Mouse (Mus musculus) bone marrow, adult 2 months (tissue): ENCODE results near the gene Akap2. TPM values are rescaled to one million over a fixed set of nuclear protein-coding genes. Genes with fewer than 3 reads are reported as not detected.

Source experiments
- H3K27ac ChIP-seq: fragments of 200-500 bp; 2 replicates; pipeline ENCODE4 v1.5.1; 2012; ENCODE audit warnings: low read depth, mild to moderate bottlenecking, control low read depth, inconsistent platforms, low read length; ENCODE audit not compliant: control insufficient read depth, poor library complexity, insufficient read depth
- H3K4me1 ChIP-seq: fragments of 200-500 bp; 2 replicates; pipeline ENCODE4 v1.6.1; 2011; ENCODE audit warnings: low read length; ENCODE audit not compliant: control insufficient read depth, insufficient read depth
- H3K4me3 ChIP-seq: fragments of 200-500 bp; replicated peaks from 2 replicates; pipeline ENCODE3; 2011; ENCODE audit warnings: mild to moderate bottlenecking, low read depth, low read length, control low read depth; ENCODE audit not compliant: control insufficient read depth
- CTCF ChIP-seq: fragments of 200-500 bp; IDR thresholded peaks from 2 replicates; pipeline ENCODE4 v1.5.1; 2011; ENCODE audit warnings: low read length, control low read depth; ENCODE audit not compliant: control insufficient read depth, insufficient read depth
- POLR2A ChIP-seq: fragments of 200-500 bp; IDR thresholded peaks from 2 replicates; pipeline ENCODE4 v1.6.1; 2011; ENCODE audit warnings: low read depth, mild to moderate bottlenecking, control low read depth, low read length, borderline replicate concordance; ENCODE audit not compliant: control insufficient read depth
- WGBS: fragments of 180-500 bp; shearing (Covaris S2); methylation state at CpG from one replicate; pipeline ENCODE4 v1.1.7; 2018; 5-methylcytosine and 5-hydroxymethylcytosine counted together
- polyA plus RNA-seq: library from polyadenylated mRNA; stranded (reverse); fragments of >200 nt; gene quantifications from 2 replicates; pipeline ENCODE4 v1.2.4, GENCODE M21; 2011; ENCODE audit warnings: low replicate concordance; ENCODE audit not compliant: missing spikeins, insufficient read depth, insufficient read length

Gene Akap2
- polyA plus RNA-seq, 1 experiment = 4.0 TPM

DNA sequence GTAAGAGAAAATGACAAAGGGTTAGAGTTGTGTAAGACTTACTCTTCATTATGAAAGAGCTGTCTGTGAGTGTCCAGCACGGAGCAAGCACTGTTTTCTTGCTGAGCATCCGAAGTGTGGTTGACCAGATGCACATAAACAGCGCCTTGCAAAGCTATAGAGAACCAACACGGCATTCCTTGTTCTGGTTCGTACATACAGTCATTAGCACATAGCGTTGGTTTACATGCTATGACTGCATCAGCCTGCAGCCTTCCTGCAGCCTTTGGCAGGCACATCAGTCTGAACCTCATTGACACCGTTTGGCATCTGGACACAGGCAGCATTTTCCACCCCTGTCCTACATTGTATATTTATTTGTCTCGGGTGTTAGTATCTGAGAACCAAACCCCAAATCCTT is 98.7 kb downstream of the Akap2 start:
- H3K27ac ChIP-seq = no peak overlapping the region
- TF ChIP-seq POLR2A (no peak), CTCF (no peak)
- no peak overlapping the region for H3K4me3 ChIP-seq
- H3K4me1 ChIP-seq = peaks cover 4% of the 10 kb centered on the region; the same call in 1 of the 2 replicates
- 70% methylated on average over 8 of the region's 8 CpGs for WGBS

DNA sequence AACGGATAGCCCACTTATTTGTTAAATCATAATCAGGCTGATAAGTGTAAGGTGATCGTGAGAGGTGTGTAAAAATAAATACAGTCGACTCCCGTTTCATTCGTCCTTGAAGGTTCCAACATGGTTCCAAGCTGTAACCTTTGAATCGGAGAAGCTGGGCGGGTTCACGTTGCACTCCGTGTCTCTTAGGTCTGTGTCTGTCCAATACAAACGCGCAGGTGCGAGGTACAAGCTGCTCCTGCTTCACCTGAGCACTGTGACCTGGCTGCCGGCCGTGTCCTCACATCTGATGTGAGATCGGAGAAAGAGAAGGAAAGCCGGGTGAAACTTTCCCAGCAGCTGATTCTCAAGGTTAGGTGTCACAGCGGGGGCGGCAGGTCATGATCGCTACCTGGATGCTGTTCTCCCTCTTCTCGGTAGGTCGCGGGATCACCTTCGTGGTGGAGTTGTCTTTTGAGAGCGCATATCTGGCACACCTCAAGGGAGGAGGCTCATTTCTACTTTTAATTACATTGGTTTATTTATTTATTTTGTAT is 103.5 kb downstream of the Akap2 start:
- TF ChIP-seq CTCF = no peak
- no peak for TF ChIP-seq POLR2A
- Histone ChIP-seq H3K4me3 (no peak overlapping the region), H3K27ac (no peak overlapping the region), H3K4me1 (no peaks in the 10 kb centered on the region; the same call in 1 of the 2 replicates)
- WGBS = 91% methylated on average over 24 of the region's 24 CpGs

DNA sequence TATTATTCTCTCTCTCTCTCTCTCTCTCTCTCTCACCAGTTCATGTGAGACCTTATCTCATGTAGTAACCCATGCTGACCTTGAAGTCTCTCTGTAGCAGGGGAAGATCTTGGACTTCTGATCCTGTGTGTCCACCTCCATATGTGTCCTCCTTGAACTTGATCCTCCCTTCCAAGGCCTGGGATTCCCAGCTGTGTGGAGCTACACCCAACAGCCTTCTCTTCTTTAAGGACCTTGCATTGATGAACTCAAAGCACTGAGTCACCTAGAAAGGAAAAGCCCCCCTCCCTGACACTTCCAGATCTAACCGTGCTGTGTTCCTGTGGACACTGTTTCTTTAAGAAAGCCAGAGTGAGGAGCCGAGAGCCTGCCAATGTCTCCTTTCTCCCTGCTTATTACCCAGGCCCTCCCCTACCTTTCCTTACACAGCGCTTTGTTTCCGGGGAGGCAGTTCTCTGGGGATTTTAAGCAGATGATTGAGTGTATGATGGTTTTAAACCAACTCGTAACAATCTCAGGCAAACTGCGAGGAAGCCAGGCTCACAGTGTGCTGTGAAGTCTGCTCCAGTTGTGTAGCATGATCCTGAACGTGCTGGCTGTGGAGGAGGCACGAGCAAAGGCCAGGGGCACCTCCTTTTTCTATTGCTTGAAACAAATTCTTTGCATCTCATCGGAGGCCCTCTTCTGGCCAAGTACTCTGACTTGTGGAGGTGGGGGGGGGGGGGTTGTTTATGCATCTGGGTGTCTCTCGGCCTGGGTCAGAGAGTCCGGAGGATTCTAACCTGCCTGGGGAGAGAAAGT is 104.3 kb downstream of the Akap2 start:
- Histone ChIP-seq H3K4me3 (no peak overlapping the region), H3K4me1 (no peaks in the 10 kb centered on the region; the same call in 1 of the 2 replicates), H3K27ac (no peak overlapping the region)
- 25% methylated on average over 11 of the region's 11 CpGs for WGBS
- no peak for TF ChIP-seq CTCF
- TF ChIP-seq POLR2A = no peak

DNA sequence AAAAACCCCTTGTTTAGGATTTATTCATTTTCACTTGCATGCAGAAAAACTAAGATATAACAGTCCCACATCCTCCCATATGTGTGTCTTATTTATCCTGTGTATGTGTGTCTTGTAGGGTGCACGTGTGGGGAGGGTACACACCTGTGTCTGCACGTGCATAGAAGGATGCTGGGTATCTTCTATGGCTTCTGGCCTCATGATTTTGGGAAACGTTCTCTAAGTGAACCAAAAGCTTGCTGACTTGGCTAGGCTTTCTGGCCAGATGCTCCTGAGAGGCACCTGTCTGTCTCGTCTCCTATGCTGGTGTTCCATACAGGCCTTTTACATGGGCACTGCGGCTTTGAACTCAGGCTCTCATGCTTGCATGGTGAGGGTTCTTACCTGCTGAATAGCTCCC is 105.2 kb downstream of the Akap2 start:
- H3K4me3 ChIP-seq = no peak overlapping the region
- TF ChIP-seq POLR2A = no peak
- TF ChIP-seq CTCF = no peak
- WGBS = 69% methylated on average over 5 of the region's 5 CpGs
- no peaks in the 10 kb centered on the region; the same call in 1 of the 2 replicates for H3K4me1 ChIP-seq
- H3K27ac ChIP-seq = no peak overlapping the region

- no peak overlapping the region for H3K27ac ChIP-seq
- H3K4me1 ChIP-seq = no peaks in the 10 kb centered on the region; the same call in 1 of the 2 replicates
- TF ChIP-seq CTCF = no peak
- TF ChIP-seq POLR2A = no peak
- WGBS = 70% methylated on average over 8 of the region's 8 CpGs
- no peak overlapping the region for H3K4me3 ChIP-seq
Measured at GRCm38 (mm10) chr4:57824626-57825240, 107.3 kb downstream of the Akap2 start.

GRCm38 (mm10) chr4:57826272-57826671 is 108.8 kb downstream of the Akap2 start:
- Histone ChIP-seq H3K27ac (no peak overlapping the region), H3K4me3 (no peak overlapping the region), H3K4me1 (no peaks in the 10 kb centered on the region; the same call in 1 of the 2 replicates)
- TF ChIP-seq POLR2A (no peak), CTCF (no peak)
- 79% methylated on average over 7 of the region's 7 CpGs for WGBS

DNA sequence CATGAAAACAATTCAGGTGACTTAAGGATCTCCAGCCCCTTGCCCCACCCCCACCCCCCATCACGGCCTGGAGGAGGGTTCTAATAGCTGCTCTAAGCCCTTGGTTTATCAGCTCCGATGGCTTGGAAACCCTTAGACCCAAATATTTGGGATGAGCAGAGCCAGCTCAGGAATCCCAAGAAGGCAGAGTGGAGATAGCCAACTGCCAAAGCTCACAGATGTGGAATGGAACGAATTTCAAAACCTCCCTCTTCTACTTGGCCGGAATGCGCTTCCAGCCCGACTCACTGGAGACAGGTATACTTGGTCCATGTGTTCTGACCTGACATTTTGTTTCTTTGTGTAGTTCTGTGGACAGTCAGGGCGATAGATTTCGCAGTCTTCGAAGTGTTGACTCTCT is 111.7 kb downstream of the Akap2 start:
- TF ChIP-seq POLR2A (no peak), CTCF (no peak)
- Histone ChIP-seq H3K4me1 (no peaks in the 10 kb centered on the region), H3K27ac (no peak overlapping the region), H3K4me3 (no peak overlapping the region)
- WGBS = 90% methylated on average over 9 of the region's 9 CpGs

DNA sequence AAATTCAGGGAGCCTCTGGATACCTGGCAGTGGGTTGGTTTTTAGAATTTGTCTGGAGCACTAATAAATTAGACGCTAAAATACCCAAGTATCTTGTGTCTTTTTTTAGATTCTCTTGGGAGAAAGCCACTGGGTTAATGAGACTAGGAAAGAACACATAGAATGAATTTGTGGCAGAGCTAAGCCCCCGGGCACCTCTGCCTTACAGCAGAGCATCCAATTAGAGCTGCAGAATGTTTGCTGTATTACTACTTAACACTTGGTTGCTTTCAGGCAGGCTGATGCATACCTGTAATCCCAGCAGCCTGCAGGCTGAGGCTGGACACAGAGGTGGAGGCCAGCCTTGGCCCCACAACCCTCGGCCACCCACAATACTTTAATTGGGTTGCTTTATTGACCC is 112.3 kb downstream of the Akap2 start:
- Histone ChIP-seq H3K4me3 (no peak overlapping the region), H3K4me1 (no peaks in the 10 kb centered on the region), H3K27ac (no peak overlapping the region)
- WGBS = 92% methylated on average over 3 of the region's 3 CpGs
- no peak for TF ChIP-seq POLR2A
- no peak for TF ChIP-seq CTCF

- Histone ChIP-seq H3K4me3 (no peak overlapping the region), H3K4me1 (no peaks in the 10 kb centered on the region), H3K27ac (no peak overlapping the region)
- TF ChIP-seq POLR2A (no peak), CTCF (no peak)
- WGBS = 7% methylated on average over 7 of the region's 7 CpGs
Measured at GRCm38 (mm10) chr4:57832318-57832717, 114.9 kb downstream of the Akap2 start.
